Mouse (Mus musculus) hindbrain, embryonic 14.5 days (tissue): ENCODE measurements around the gene Utp3. TPM values are rescaled to one million over a fixed set of nuclear protein-coding genes. Genes with fewer than 3 reads are reported as not detected.

Experiments used
- ATAC-seq: fragments of 200-750 bp; cut with Nextera tagmentation; 2 replicates; pipeline ENCODE4 v1.8.0; 2017; ENCODE audit warnings: moderate number of reproducible peaks, mild to moderate bottlenecking, moderate TSS enrichment, moderate library complexity; ENCODE audit not compliant: low FRiP score
- DNase-seq: peaks from one replicate; pipeline ENCODE4 v3.0.0-alpha.2; 2015; ENCODE audit warnings: low spot score
- H3K27ac ChIP-seq: fragments of 300-500 bp; sonication (generic); 2 replicates; pipeline ENCODE4 v1.5.1; 2014; ENCODE audit warnings: mild to moderate bottlenecking, moderate library complexity
- H3K27me3 ChIP-seq: fragments of 300-500 bp; sonication (generic); 2 replicates; pipeline ENCODE4 v1.6.1; 2014; ENCODE audit warnings: mild to moderate bottlenecking, low read length, mixed read lengths; ENCODE audit not compliant: control insufficient read depth, insufficient read depth
- H3K36me3 ChIP-seq: fragments of 300-500 bp; sonication (generic); replicated peaks from 2 replicates; pipeline ENCODE4 v1.6.1; 2014; ENCODE audit not compliant: control insufficient read depth, insufficient read depth
- H3K4me1 ChIP-seq: fragments of 300-500 bp; sonication (generic); replicated peaks from 2 replicates; pipeline ENCODE4 v1.6.1; 2014; ENCODE audit warnings: antibody characterized with exemption, low read length, mixed read lengths; ENCODE audit not compliant: control insufficient read depth, insufficient read depth
- H3K4me2 ChIP-seq: fragments of 300-500 bp; sonication (generic); replicated peaks from 2 replicates; pipeline ENCODE4 v1.6.1; 2014; ENCODE audit warnings: mild to moderate bottlenecking, moderate library complexity
- H3K4me3 ChIP-seq: fragments of 300-500 bp; sonication (generic); replicated peaks from 2 replicates; pipeline ENCODE4 v1.5.1; 2014; ENCODE audit warnings: mild to moderate bottlenecking, low read length
- H3K9ac ChIP-seq: fragments of 300-500 bp; sonication (generic); 2 replicates; pipeline ENCODE4 v1.6.1; 2014
- H3K9me3 ChIP-seq: fragments of 300-500 bp; sonication (generic); 2 replicates; pipeline ENCODE4 v1.6.1; 2016; ENCODE audit warnings: low read length; ENCODE audit not compliant: control insufficient read depth
- WGBS: fragments of 180-500 bp; shearing (Covaris S2); extraction: QIAGEN DNeasy Blood & Tissue Kit; methylation state at CpG from one replicate; pipeline ENCODE4 v1.1.7; 2014; 5-methylcytosine and 5-hydroxymethylcytosine counted together
- polyA plus RNA-seq: library from polyadenylated mRNA; unstranded; fragments of >200 nt; fragmentation: Nextera tagmentation; extraction: Ambion mirVana; gene quantifications from 2 replicates; pipeline ENCODE4 v1.2.1, GENCODE M21; 2014

Utp3 gene
- polyA plus RNA-seq, 1 experiment from 2014 or later: 36.6 TPM

GRCm38 (mm10) chr5:88566034-88566841, 12.0 kb downstream of the Utp3 start:
- peak; percentile 40 for DNase-seq
- Histone ChIP-seq H3K4me3 (peak overlapping the region; percentile 91), H3K4me1 (peaks cover 22% of the 10 kb centered on the region; the same call in 1 of the 2 replicates), H3K9ac (peak overlapping the region; percentile 86), H3K27ac (peak overlapping the region; percentile 89), H3K36me3 (no peaks in the 10 kb centered on the region), H3K27me3 (no peaks in the 10 kb centered on the region), H3K9me3 (no peaks in the 10 kb centered on the region), H3K4me2 (peak overlapping the region; percentile 57)
- WGBS: 6% methylated on average over 14 of the region's 14 CpGs
- ATAC-seq: no peak; the same call in 1 of the 2 replicates

GRCm38 (mm10) chr5:88569541-88569940, 15.3 kb downstream of the Utp3 start:
- H3K27me3 ChIP-seq: no peaks in the 10 kb centered on the region
- peaks cover 15% of the 10 kb centered on the region; the same call in 1 of the 2 replicates for H3K4me1 ChIP-seq
- no peak overlapping the region for H3K27ac ChIP-seq
- no peak overlapping the region for H3K4me3 ChIP-seq
- H3K9ac ChIP-seq: no peak overlapping the region
- no peak for DNase-seq
- ATAC-seq: no peak
- no peaks in the 10 kb centered on the region for H3K9me3 ChIP-seq
- WGBS: 68% methylated on average over 3 of the region's 3 CpGs
- no peak overlapping the region for H3K4me2 ChIP-seq
- no peaks in the 10 kb centered on the region for H3K36me3 ChIP-seq

- Histone ChIP-seq H3K4me1 (no peaks in the 10 kb centered on the region), H3K9ac (no peak overlapping the region), H3K27ac (no peak overlapping the region), H3K4me3 (no peak overlapping the region), H3K27me3 (no peaks in the 10 kb centered on the region), H3K4me2 (no peak overlapping the region), H3K36me3 (no peaks in the 10 kb centered on the region), H3K9me3 (no peaks in the 10 kb centered on the region)
- 86% methylated on average over 3 of the region's 3 CpGs for WGBS
- no peak for ATAC-seq
- DNase-seq: no peak
These were observed 20.6 kb downstream of the Utp3 start for GRCm38 (mm10) chr5:88574829-88575228.

DNA sequence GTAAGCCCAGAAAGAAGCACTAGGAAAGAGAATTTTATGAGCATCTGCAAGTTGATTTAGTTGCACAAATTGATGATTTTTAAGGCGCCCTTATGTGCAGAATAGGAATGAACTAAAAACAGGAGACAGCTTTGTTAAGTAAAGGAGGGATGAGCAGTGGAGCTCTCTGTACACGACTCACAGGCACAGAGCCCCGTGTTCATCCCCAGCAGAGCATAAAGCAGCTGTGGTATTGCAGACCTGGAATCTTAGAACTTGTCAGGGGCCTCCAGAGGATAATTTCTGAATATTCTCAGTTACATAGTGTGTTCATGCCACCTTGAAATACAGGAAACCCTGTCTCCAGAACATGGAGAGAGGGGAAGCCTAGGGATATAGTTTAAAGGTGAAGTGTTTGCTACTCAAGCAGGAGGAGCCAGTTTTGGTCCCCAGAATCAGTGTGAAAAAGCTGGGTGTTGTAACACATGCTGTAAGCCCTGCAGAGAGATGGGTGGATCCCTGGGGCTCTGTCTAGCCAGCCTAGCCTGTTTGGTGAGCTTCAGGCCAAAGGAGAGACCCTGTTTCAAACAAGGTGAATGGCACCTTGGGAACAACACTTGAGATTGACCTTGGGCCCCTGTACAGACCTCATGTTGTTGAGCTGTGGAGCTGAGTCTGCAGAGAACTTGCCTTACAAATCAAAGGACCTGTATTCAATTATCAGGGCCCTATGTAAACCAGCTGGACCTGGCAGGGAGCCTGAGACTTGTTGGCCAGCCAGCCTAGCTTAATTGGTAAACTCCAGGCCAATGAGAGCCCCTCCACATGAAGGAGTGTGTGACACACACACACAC, 21.5 kb downstream of the Utp3 start:
- Histone ChIP-seq H3K4me1 (no peaks in the 10 kb centered on the region), H3K9me3 (no peaks in the 10 kb centered on the region), H3K4me2 (no peak overlapping the region), H3K27ac (no peak overlapping the region), H3K9ac (no peak overlapping the region; the same call in 1 of the 2 replicates), H3K27me3 (no peaks in the 10 kb centered on the region), H3K36me3 (no peaks in the 10 kb centered on the region), H3K4me3 (no peak overlapping the region)
- WGBS: 72% methylated on average over 3 of the region's 3 CpGs
- ATAC-seq (no peak), DNase-seq (no peak)

DNA sequence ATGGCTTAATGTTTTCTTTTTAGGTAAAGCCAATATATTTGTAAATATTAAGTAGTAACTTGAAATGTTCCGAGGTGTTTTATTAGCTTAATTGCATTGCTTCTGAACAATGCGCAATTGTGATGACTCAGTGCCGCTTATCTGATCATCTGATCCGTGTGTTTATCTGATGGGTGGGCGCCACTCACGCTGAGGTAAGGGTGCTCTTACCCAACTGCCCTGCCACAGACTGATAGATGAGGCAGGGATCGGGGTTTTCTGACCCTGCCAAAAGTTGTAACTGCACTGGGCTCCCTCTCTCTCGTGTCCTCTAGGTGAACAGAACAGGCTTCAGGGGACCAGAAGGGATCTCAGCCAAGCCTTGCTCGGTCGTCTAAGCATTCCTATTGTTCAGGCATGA, 26.4 kb downstream of the Utp3 start:
- DNase-seq (no peak), ATAC-seq (no peak)
- Histone ChIP-seq H3K4me1 (peaks cover 5% of the 10 kb centered on the region), H3K27me3 (no peaks in the 10 kb centered on the region), H3K9me3 (no peaks in the 10 kb centered on the region), H3K4me3 (no peak overlapping the region), H3K36me3 (no peaks in the 10 kb centered on the region), H3K27ac (no peak overlapping the region), H3K4me2 (no peak overlapping the region), H3K9ac (no peak overlapping the region)
- 89% methylated on average over 10 of the region's 10 CpGs for WGBS

GRCm38 (mm10) chr5:88581343-88581742, 27.1 kb downstream of the Utp3 start:
- H3K4me2 ChIP-seq: no peak overlapping the region
- no peaks in the 10 kb centered on the region for H3K9me3 ChIP-seq
- peaks cover 11% of the 10 kb centered on the region for H3K4me1 ChIP-seq
- no peak overlapping the region for H3K27ac ChIP-seq
- ATAC-seq (no peak), DNase-seq (no peak)
- H3K4me3 ChIP-seq: no peak overlapping the region
- H3K9ac ChIP-seq: no peak overlapping the region
- H3K36me3 ChIP-seq: no peaks in the 10 kb centered on the region
- 92% methylated on average over 6 of the region's 6 CpGs for WGBS
- H3K27me3 ChIP-seq: no peaks in the 10 kb centered on the region

- Histone ChIP-seq H3K4me3 (peak overlapping the region; percentile 74), H3K4me2 (peak overlapping the region; percentile 94), H3K9me3 (no peaks in the 10 kb centered on the region), H3K4me1 (peaks cover 30% of the 10 kb centered on the region), H3K27me3 (no peaks in the 10 kb centered on the region), H3K36me3 (0 out of 2 replicates have a peak, but pooled peaks cover 7% of the 10 kb centered on the region), H3K9ac (peak overlapping the region; percentile 86), H3K27ac (peak overlapping the region; percentile 84)
- 20% methylated on average over 9 of the region's 9 CpGs for WGBS
- DNase-seq (peak; percentile 91), ATAC-seq (peak; percentile 96)
These were observed 29.2 kb downstream of the Utp3 start for GRCm38 (mm10) chr5:88583271-88584031.

- H3K4me2 ChIP-seq: peak overlapping the region; percentile 94
- peak overlapping the region; percentile 84 for H3K27ac ChIP-seq
- peaks cover 37% of the 10 kb centered on the region for H3K4me1 ChIP-seq
- H3K27me3 ChIP-seq: no peaks in the 10 kb centered on the region
- ATAC-seq: peak; percentile 21
- H3K9me3 ChIP-seq: no peaks in the 10 kb centered on the region
- 5% methylated on average over 9 of the region's 9 CpGs for WGBS
- DNase-seq: peak; percentile 51
- peak overlapping the region; percentile 74 for H3K4me3 ChIP-seq
- peak overlapping the region; percentile 86 for H3K9ac ChIP-seq
- 0 out of 2 replicates have a peak, but pooled peaks cover 7% of the 10 kb centered on the region for H3K36me3 ChIP-seq
These were observed 29.8 kb downstream of the Utp3 start for GRCm38 (mm10) chr5:88584061-88584460.
